Mouse (Mus musculus) intestine, postnatal 0 days (tissue): ENCODE data around the gene Frmd4a. TPM values are rescaled to one million over a fixed set of nuclear protein-coding genes. Genes with fewer than 3 reads are reported as not detected.

Experiments used
- ATAC-seq: fragments of 200-750 bp; cut with Nextera tagmentation; 2 replicates; pipeline ENCODE4 v1.8.0; 2017; ENCODE audit warnings: mild to moderate bottlenecking, moderate TSS enrichment, moderate library complexity
- H3K27ac ChIP-seq: fragments of 300-500 bp; sonication (generic); 2 replicates; pipeline ENCODE4 v1.5.1; 2014; ENCODE audit warnings: mild to moderate bottlenecking, low read depth, low read length, moderate library complexity
- H3K27me3 ChIP-seq: fragments of 300-500 bp; sonication (generic); replicated peaks from 2 replicates; pipeline ENCODE4 v1.6.1; 2014; ENCODE audit warnings: low read length, mixed read lengths; ENCODE audit not compliant: control insufficient read depth, insufficient read depth
- H3K36me3 ChIP-seq: fragments of 300-500 bp; sonication (generic); 2 replicates; pipeline ENCODE4 v1.6.1; 2014; ENCODE audit warnings: mild to moderate bottlenecking, moderate library complexity; ENCODE audit not compliant: control insufficient read depth, insufficient read depth
- H3K4me1 ChIP-seq: fragments of 300-500 bp; sonication (generic); replicated peaks from 2 replicates; pipeline ENCODE4 v1.6.1; 2014; ENCODE audit warnings: antibody characterized with exemption, low read length, mixed read lengths; ENCODE audit not compliant: control insufficient read depth, insufficient read depth
- H3K4me2 ChIP-seq: fragments of 300-500 bp; sonication (generic); replicated peaks from 2 replicates; pipeline ENCODE4 v1.6.1; 2014; ENCODE audit warnings: low read depth, mild to moderate bottlenecking, moderate library complexity
- H3K4me3 ChIP-seq: fragments of 300-500 bp; sonication (generic); 2 replicates; pipeline ENCODE4 v1.5.1; 2014; ENCODE audit warnings: low read depth, low read length
- H3K9ac ChIP-seq: fragments of 300-500 bp; sonication (generic); 2 replicates; pipeline ENCODE4 v1.6.1; 2014; ENCODE audit warnings: mild to moderate bottlenecking, low read depth, low read length
- H3K9me3 ChIP-seq: fragments of 300-500 bp; sonication (generic); 2 replicates; pipeline ENCODE4 v1.6.1; 2016; ENCODE audit warnings: mixed run types; ENCODE audit not compliant: control insufficient read depth
- CTCF ChIP-seq: sonication (generic); IDR thresholded peaks from 2 replicates; pipeline ENCODE4 v1.5.1; 2016; ENCODE audit warnings: low read depth, mild to moderate bottlenecking, control low read depth, antibody characterized with exemption, moderate library complexity
- WGBS: fragments of 180-500 bp; shearing (Covaris S2); extraction: QIAGEN DNeasy Blood & Tissue Kit; methylation state at CpG from one replicate; pipeline ENCODE4 v1.1.7; 2014; 5-methylcytosine and 5-hydroxymethylcytosine counted together
- polyA plus RNA-seq: library from polyadenylated mRNA; unstranded; fragments of >200 nt; fragmentation: Nextera tagmentation; extraction: Ambion mirVana; gene quantifications from 2 replicates; pipeline ENCODE4 v1.2.1, GENCODE M21; 2015

The Frmd4a gene
- polyA plus RNA-seq, 1 experiment from 2014 or later, result 4.5 TPM

- Histone ChIP-seq H3K27ac (no peak overlapping the region), H3K9ac (no peak overlapping the region), H3K27me3 (no peaks in the 10 kb centered on the region), H3K9me3 (no peaks in the 10 kb centered on the region), H3K36me3 (no peaks in the 10 kb centered on the region), H3K4me1 (no peaks in the 10 kb centered on the region), H3K4me2 (no peak overlapping the region), H3K4me3 (no peak overlapping the region)
- ATAC-seq, result no peak
- TF ChIP-seq CTCF, result no peak
- WGBS, result 85% methylated on average over 5 of the region's 5 CpGs
Measured at GRCm38 (mm10) chr2:4532198-4532568, 514.7 kb downstream of the Frmd4a start.

- no peak for TF ChIP-seq CTCF
- Histone ChIP-seq H3K9ac (no peak overlapping the region), H3K27me3 (no peaks in the 10 kb centered on the region), H3K36me3 (no peaks in the 10 kb centered on the region), H3K4me2 (no peak overlapping the region), H3K4me1 (no peaks in the 10 kb centered on the region), H3K27ac (no peak overlapping the region), H3K9me3 (no peaks in the 10 kb centered on the region), H3K4me3 (no peak overlapping the region)
- 94% methylated on average over 6 of the region's 6 CpGs for WGBS
- ATAC-seq, result no peak
Measured at GRCm38 (mm10) chr2:4532945-4533344, 515.4 kb downstream of the Frmd4a start.

DNA sequence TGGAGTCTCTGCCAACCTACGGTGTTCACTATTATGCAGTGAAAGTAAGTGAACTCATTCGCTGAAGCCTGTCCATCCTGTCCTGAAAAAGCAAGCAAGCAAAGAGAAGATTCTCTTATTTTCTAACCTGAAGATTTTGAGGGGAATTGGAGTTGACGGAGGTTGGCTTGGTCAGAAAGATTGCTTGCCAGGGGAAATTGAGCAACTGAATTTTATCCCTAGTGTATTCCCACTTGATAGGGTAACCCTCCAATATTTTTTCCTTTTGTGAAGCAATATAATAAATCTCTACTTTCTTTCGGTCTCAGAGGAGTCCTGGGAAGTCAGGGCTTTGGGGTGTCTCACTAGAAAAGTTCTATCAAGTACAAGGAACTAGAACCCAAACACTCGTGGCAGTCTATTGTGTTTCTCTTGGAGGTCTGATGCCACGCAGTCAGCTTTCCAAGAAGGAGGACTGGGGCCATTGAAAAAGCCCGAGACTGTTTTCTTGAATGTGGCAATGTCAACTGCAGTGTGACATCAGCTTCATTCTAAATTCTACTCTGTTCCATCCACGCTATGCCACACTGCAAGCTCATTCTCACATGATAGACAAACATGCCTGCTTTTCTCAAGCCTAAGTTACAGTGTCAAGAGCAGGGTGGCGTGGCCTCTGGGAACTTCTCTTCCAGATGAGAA is 517.8 kb downstream of the Frmd4a start:
- no peak for TF ChIP-seq CTCF
- Histone ChIP-seq H3K27ac (no peak overlapping the region), H3K27me3 (no peaks in the 10 kb centered on the region), H3K4me2 (no peak overlapping the region), H3K4me3 (no peak overlapping the region), H3K9ac (no peak overlapping the region), H3K9me3 (no peaks in the 10 kb centered on the region), H3K36me3 (no peaks in the 10 kb centered on the region), H3K4me1 (no peaks in the 10 kb centered on the region)
- ATAC-seq, result no peak
- 90% methylated on average over 9 of the region's 9 CpGs for WGBS

- no peak for TF ChIP-seq CTCF
- no peak overlapping the region for H3K4me2 ChIP-seq
- 43% methylated on average over 4 of the region's 4 CpGs for WGBS
Measured at GRCm38 (mm10) chr2:4541330-4541729, 523.8 kb downstream of the Frmd4a start.

GRCm38 (mm10) chr2:4541844-4542628 is 524.5 kb downstream of the Frmd4a start:
- ATAC-seq, result no peak

More at GRCm38 (mm10) chr2:4541330-4541729, 523.8 kb downstream of the Frmd4a start:
- no peak overlapping the region for H3K4me3 ChIP-seq
- H3K27ac ChIP-seq, result no peak overlapping the region
- no peaks in the 10 kb centered on the region for H3K9me3 ChIP-seq
- peak; percentile 51; the same call in 1 of the 2 replicates for ATAC-seq
- no peak overlapping the region for H3K9ac ChIP-seq
- H3K27me3 ChIP-seq, result no peaks in the 10 kb centered on the region
- no peaks in the 10 kb centered on the region; the same call in 1 of the 2 replicates for H3K36me3 ChIP-seq
- no peaks in the 10 kb centered on the region for H3K4me1 ChIP-seq

DNA sequence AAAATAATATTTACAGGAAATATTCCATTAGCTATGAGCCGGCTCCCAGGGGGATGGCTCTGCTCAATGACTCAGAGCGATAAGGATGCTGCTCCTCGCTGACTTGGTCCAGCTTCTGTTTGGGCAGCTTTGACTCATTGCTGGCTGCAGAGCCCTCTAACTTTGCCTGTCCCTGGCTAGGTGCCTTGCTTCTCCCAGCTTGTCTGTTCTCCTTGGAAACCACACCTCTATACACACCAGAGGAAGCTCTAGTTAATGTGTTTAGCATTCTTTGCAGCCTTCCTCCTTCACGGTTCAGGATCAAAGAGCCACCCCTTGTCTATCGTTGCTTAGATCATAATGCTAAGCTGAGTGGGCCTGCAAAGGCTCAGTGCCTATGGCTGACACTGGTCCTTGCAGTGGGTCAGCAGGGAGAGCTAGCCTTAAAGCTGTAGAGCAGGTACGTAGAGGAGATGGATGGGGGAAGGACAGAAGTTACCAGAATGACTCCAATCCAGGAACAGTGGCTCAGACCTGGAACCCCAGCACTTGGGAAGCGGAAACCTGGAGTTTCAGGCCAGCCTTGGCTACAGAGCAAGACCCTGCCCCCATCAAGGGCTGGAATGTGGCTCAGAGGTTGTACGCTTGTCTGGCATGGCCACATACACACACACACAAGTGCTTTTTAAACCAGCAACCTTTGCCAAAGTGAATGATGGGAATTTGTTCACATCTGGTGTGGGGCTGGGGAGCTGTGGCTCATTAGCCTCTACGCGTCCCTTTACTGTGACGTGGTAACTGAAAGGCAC is 525.3 kb downstream of the Frmd4a start:
- Histone ChIP-seq H3K9me3 (no peaks in the 10 kb centered on the region), H3K4me3 (no peak overlapping the region), H3K27me3 (no peaks in the 10 kb centered on the region), H3K27ac (no peak overlapping the region), H3K36me3 (no peaks in the 10 kb centered on the region; the same call in 1 of the 2 replicates), H3K4me1 (no peaks in the 10 kb centered on the region), H3K4me2 (no peak overlapping the region), H3K9ac (no peak overlapping the region)
- ATAC-seq, result no peak
- WGBS, result 61% methylated on average over 11 of the region's 11 CpGs
- TF ChIP-seq CTCF, result no peak

More at GRCm38 (mm10) chr2:4541844-4542628, 524.5 kb downstream of the Frmd4a start:
- no peak overlapping the region for H3K4me3 ChIP-seq
- no peak overlapping the region for H3K9ac ChIP-seq
- no peaks in the 10 kb centered on the region for H3K27me3 ChIP-seq
- no peaks in the 10 kb centered on the region for H3K4me1 ChIP-seq
- H3K9me3 ChIP-seq, result no peaks in the 10 kb centered on the region
- 62% methylated on average over 11 of the region's 11 CpGs for WGBS
- H3K27ac ChIP-seq, result no peak overlapping the region
- no peak overlapping the region for H3K4me2 ChIP-seq
- no peaks in the 10 kb centered on the region; the same call in 1 of the 2 replicates for H3K36me3 ChIP-seq
- no peak for TF ChIP-seq CTCF
